Mouse (Mus musculus) gastrocnemius, postnatal 4 days (tissue): ENCODE data around the gene Slc16a12. TPM values are rescaled to one million over a fixed set of nuclear protein-coding genes. Genes with fewer than 3 reads are reported as not detected.

ENCODE experiments used
- microRNA-seq: library from miRNA; unstranded; fragments of <30 nt; microRNA quantifications from one replicate; pipeline ENCODE4 v1.2.0, GENCODE M21; 2021
- total RNA-seq, 2 experiments: library from RNA; stranded (reverse); gene quantifications; 2 replicates each; pipeline ENCODE4 v1.2.3; 2021

Slc16a12 gene
- total RNA-seq, 2 experiments from 2014 or later: 3.6 to 3.8 TPM

Small RNA genes lying within 50 kb of the gene (microRNA-seq; reads per million reads assigned to microRNA genes)
- not detected for gene Gm27476

Other genes with a start within 250 kb of the Slc16a12 start
- 10 to 100 TPM; 20.3 to 20.6 TPM for gene Lipa, start 219.8 kb downstream of the Slc16a12 start, total RNA-seq
- 1 to 10 TPM; 5.2 to 5.7 TPM for gene Ifit2, start 196.6 kb downstream of the Slc16a12 start, total RNA-seq
- 1 to 10 TPM in 1 of 2 experiments, under 1 TPM in 1; 0.65 to 1.3 TPM for gene Ifit3, start 163.8 kb downstream of the Slc16a12 start, total RNA-seq
- gene Ifit1bl1, start 145.3 kb downstream of the Slc16a12 start, total RNA-seq: under 1 TPM in 1 of 2 experiments, not detected in 1; 0.44 TPM
- under 1 TPM; 0.34 to 0.37 TPM for gene Ifit3b, start 139.3 kb downstream of the Slc16a12 start, total RNA-seq
- gene Ifit1bl2, start 106.5 kb downstream of the Slc16a12 start, total RNA-seq: under 1 TPM in 1 of 2 experiments, not detected in 1; 0.10 TPM
- under 1 TPM; 0.13 to 0.42 TPM for gene Ifit1, start 106.4 kb downstream of the Slc16a12 start, total RNA-seq
- 10 to 100 TPM; 12.0 to 12.7 TPM for gene Pank1, start 132.2 kb upstream of the Slc16a12 start, total RNA-seq
- gene Kif20b, start 175.1 kb upstream of the Slc16a12 start, total RNA-seq: 10 to 100 TPM; 12.7 to 13.0 TPM